Mouse (Mus musculus) liver, adult 2 months (tissue): Measurements from ENCODE around the gene Tmub1.

Source experiments
- CTCF ChIP-seq: fragments of 200-500 bp; IDR thresholded peaks from 2 replicates; pipeline ENCODE4 v1.5.1; 2011; ENCODE audit warnings: low read depth, low read length, control low read depth
- POLR2A ChIP-seq: fragments of 200-500 bp; IDR thresholded peaks from 2 replicates; pipeline ENCODE4 v1.6.1; 2011; ENCODE audit warnings: low read length, control low read depth; ENCODE audit not compliant: insufficient read depth; ENCODE audit errors: extremely low read depth

DNA sequence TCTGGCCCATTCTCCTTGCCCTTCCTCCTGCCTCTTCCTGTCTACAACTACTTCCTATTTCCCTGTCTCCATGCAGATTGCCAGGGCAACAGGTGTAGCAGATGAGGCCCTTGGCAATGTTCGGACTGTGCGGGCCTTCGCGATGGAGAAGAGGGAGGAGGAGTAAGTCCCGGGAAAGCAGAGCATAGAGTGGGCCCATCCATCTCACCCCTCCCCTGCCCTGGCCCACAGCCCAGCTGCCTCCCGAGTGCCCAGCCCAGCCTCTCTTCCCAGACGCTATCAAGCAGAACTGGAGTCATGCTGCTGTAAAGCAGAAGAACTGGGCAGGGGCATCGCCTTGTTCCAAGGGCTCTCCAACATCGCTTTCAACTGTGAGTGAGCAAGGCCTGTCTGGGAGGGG lies 45.7 kb downstream of the Tmub1 start:
- TF ChIP-seq POLR2A (no peak), CTCF (no peak)
